Mouse (Mus musculus) ES-E14 (cell line): Measurements from ENCODE around the gene Gpx4. TPM values are rescaled to one million over a fixed set of nuclear protein-coding genes. Genes with fewer than 3 reads are reported as not detected.
A peak's percentile ranks its signal among the peaks of the same experiment; 100 is the strongest.
"Not testable (repeated sequence)": the region's sequence is repeated elsewhere in the genome, so short reads cannot be mapped to it uniquely, and the experiment has no call there.

ENCODE experiments used
- DNase-seq: peaks from one replicate; pipeline ENCODE4 v3.0.0-alpha.2; 2013; ENCODE audit warnings: low read depth, low spot score
- H3K27ac ChIP-seq: 2 replicates; pipeline ENCODE4 v1.5.1; 2012; ENCODE audit warnings: low read depth, mild to moderate bottlenecking, low read length, moderate library complexity, mixed read lengths; ENCODE audit not compliant: poor library complexity, insufficient read depth, severe bottlenecking
- H3K36me3 ChIP-seq: 2 replicates; pipeline ENCODE4 v1.6.1; 2012; ENCODE audit warnings: mild to moderate bottlenecking, low read length, moderate library complexity, mixed read lengths; ENCODE audit not compliant: control insufficient read depth, poor library complexity, insufficient read depth, severe bottlenecking
- H3K4me1 ChIP-seq, 2 experiments: fragments of 150-350 bp in 1 of 2; sonication (generic) in 1 of 2; 2 replicates each; pipeline ENCODE4 v1.6.1; 2012; ENCODE audit warnings: low read length in 2 of 2, mild to moderate bottlenecking in 1 of 2, mixed read lengths in 1 of 2; ENCODE audit not compliant: control insufficient read depth in 2 of 2, insufficient read depth in 2 of 2, poor library complexity in 1 of 2
- H3K4me3 ChIP-seq, 2 experiments: fragments of 150-350 bp in 1 of 2; sonication (generic) in 1 of 2; 2 replicates each; pipeline ENCODE4 v1.5.1; 2012; ENCODE audit warnings: low read length in 2 of 2, low read depth in 1 of 2, mild to moderate bottlenecking in 1 of 2, mixed read lengths in 1 of 2; ENCODE audit not compliant: insufficient read depth in 1 of 2, poor library complexity in 1 of 2, severe bottlenecking in 1 of 2
- H3K9ac ChIP-seq: 2 replicates; pipeline ENCODE4 v1.6.1; 2012; ENCODE audit warnings: low read depth, mild to moderate bottlenecking, low read length, mixed read lengths; ENCODE audit not compliant: poor library complexity, insufficient read depth, severe bottlenecking
- H3K9me3 ChIP-seq: fragments of 150-350 bp; sonication (generic); 2 replicates; pipeline ENCODE4 v1.6.1; 2012; ENCODE audit warnings: low read depth, mild to moderate bottlenecking, low read length; ENCODE audit not compliant: control insufficient read depth, insufficient read depth
- CHD2 ChIP-seq: IDR thresholded peaks from 2 replicates; pipeline ENCODE4 v1.6.1; 2014; ENCODE audit warnings: mild to moderate bottlenecking, low read depth, low read length, inconsistent platforms
- HCFC1 ChIP-seq: IDR thresholded peaks from 2 replicates; pipeline ENCODE4 v1.6.1; 2012; ENCODE audit warnings: low read length, inconsistent platforms, borderline replicate concordance; ENCODE audit not compliant: insufficient read depth
- MAFK ChIP-seq: IDR thresholded peaks from 2 replicates; pipeline ENCODE4 v1.6.1; 2014; ENCODE audit warnings: mild to moderate bottlenecking, low read depth, low read length, inconsistent platforms; ENCODE audit not compliant: insufficient read depth
- ZC3H11A ChIP-seq: IDR thresholded peaks from 2 replicates; pipeline ENCODE4 v1.6.1; 2012; ENCODE audit warnings: low read depth, mild to moderate bottlenecking, inconsistent platforms, low read length, borderline replicate concordance
- ZNF384 ChIP-seq: IDR thresholded peaks from 2 replicates; pipeline ENCODE4 v1.6.1; 2012; ENCODE audit warnings: low read depth, low read length, inconsistent platforms
- in situ Hi-C, 2 experiments: fragments of 600-800 bp; cut with MboI; formaldehyde crosslinking; loops; one replicate each; pipeline ENCODE4 v1.15.1; 2025; ENCODE audit warnings: low sequenced_read_pairs in 2 of 2, inconsistent platforms in 1 of 2; ENCODE audit not compliant: unreplicated experiment in 2 of 2
- total RNA-seq: library from RNA; depleted of rRNA; stranded (reverse); fragments of 300-350 nt; gene quantifications from 2 replicates; pipeline ENCODE4 v1.2.3, GENCODE M21; 2012

Gene Gpx4
- total RNA-seq, 1 experiment = 1,456 TPM

DNA sequence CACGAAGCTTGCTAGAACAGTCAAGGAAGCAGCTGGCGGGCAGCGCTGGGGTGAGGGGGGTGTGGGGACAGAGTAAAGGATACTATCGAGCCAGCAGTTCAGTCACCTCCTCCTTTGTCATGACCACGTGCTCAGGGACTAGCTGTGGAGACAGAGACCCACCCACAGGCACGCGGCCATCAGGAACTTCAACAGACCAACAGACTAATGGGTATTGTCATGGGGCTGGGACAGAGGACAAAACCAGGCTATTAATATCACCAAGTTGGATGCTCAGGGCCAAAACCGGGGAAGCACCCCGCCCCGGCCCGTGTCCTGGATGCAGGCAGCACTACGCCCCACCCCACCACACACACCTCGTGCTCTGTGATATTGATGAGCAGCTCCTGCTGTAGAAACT is 10.1 kb upstream of the Gpx4 start:
- no peak for DNase-seq
- in situ Hi-C loops = no loop called here

DNA sequence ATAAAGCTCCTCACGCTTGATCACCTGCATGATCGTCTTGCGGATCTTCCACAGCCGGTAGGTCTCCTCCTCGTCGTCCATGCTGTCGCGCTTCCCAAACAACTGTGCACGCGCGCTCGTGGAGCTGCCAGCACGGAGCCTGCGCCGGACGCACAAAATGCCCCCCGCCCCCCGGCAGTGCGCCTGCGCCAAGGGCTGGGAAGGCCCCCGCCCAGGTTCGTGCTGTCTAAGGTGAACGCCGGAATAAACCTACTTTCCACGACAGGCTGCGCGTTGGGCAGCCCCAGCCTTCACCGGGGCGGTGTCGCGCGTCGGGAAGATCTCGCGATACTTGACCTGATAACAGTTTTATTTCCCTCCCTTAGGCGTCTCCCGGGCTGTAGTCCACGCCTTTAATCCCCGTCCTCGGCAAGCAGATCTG is 7.4 kb upstream of the Gpx4 start, which contains the start of gene Polr2e:
Gene Polr2e (minus strand): TSS at position 237 of the 421 bp plus-strand sequence.
- Histone ChIP-seq H3K9ac (peak within 1 kb of the TSS; percentile 91), H3K36me3 (peaks cover 39% of the 10 kb centered on the region), H3K4me3 (peak within 1 kb of the TSS; percentile 82 to 97), H3K27ac (peak within 1 kb of the TSS; percentile 56), H3K9me3 (no peaks in the 10 kb centered on the region), H3K4me1 (peaks cover 0 to 17% of the 10 kb centered on the region in 2 experiments; a peak in 3 of 4 replicates)
- TF ChIP-seq HCFC1 = peak; percentile 68
- peak; percentile 97 for TF ChIP-seq CHD2
- TF ChIP-seq ZNF384 = no peak
- in situ Hi-C loops = no loop called here
- DNase-seq = peak; percentile 98

More for the DNA sequence above, 10.1 kb upstream of the Gpx4 start:
- Histone ChIP-seq H3K4me3 (no peak overlapping the region), H3K36me3 (peaks cover 39% of the 10 kb centered on the region), H3K27ac (no peak overlapping the region), H3K4me1 (peaks cover 6 to 23% of the 10 kb centered on the region in 2 experiments), H3K9ac (no peak overlapping the region), H3K9me3 (no peaks in the 10 kb centered on the region)
- TF ChIP-seq HCFC1 (no peak), ZNF384 (no peak), MAFK (no peak), CHD2 (no peak), ZC3H11A (no peak)

DNA sequence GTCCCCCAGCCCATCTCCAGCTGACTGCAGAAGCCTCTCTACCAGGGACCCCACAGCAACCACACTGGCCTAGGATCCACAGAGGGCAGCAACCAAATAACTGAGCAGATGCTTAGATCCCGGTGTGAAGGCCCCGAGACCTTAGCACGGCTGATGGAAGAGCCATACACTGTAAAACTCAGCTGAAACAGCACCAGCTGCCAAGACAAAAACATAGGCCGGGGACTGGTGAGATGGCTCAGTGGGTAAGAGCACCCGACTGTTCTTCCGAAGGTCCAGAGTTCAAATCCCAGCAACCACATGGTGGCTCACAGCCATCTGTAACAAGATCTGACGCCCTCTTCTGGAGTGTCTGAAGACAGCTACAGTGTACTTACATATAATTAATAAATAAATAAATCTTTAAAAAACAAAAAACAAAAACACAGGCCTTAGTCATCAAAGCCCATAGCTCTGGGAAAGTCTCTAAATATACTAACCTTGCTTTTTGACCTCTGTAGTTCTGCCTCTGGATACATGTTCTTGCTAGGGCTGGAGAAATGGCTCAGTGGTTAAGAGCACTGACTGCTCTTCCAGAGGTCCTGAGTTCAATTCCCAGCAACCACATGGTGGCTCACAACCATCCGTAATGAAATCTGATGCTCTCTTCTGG is 5.4 kb upstream of the Gpx4 start:
- DNase-seq, H3K4me3 ChIP-seq, in situ Hi-C loops, H3K9ac ChIP-seq, H3K27ac ChIP-seq, H3K9me3 ChIP-seq: not testable (repeated sequence)
- Histone ChIP-seq H3K36me3 (peaks cover 21% of the 10 kb centered on the region), H3K4me1 (peaks cover under 1 to 21% of the 10 kb centered on the region in 2 experiments; a peak in 3 of 4 replicates)

DNA sequence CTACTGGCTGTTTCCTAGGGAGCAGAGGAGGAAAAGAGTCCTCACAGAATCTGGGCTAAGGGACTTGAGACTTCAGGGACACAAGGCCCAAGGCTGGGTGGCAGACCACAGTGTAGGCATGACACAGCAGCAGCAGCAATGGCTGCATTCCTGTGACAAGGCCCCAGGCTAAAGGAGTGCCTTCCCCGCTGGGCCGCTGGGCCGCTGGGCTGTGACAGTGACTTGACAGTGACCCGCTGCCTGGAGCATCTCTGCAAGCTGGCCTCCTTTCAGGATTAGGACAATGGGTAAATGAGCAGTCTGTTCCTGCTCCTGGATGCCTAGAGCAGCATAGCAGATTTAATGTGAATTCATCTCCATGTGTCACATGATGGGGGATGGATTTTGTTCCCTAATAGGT is 2.9 kb upstream of the Gpx4 start:
- peak overlapping the region; percentile 50 for H3K27ac ChIP-seq
- TF ChIP-seq HCFC1 (no peak), CHD2 (no peak), MAFK (peak; percentile 51; the same call in 1 of the 2 replicates), ZNF384 (no peak), ZC3H11A (no peak)
- no peaks in the 10 kb centered on the region for H3K9me3 ChIP-seq
- peaks cover 5 to 24% of the 10 kb centered on the region in 2 experiments for H3K4me1 ChIP-seq
- no peak for DNase-seq
- in situ Hi-C loops = no loop called here
- H3K4me3 ChIP-seq = no peak overlapping the region
- H3K9ac ChIP-seq = no peak overlapping the region
- H3K36me3 ChIP-seq = no peaks in the 10 kb centered on the region

DNA sequence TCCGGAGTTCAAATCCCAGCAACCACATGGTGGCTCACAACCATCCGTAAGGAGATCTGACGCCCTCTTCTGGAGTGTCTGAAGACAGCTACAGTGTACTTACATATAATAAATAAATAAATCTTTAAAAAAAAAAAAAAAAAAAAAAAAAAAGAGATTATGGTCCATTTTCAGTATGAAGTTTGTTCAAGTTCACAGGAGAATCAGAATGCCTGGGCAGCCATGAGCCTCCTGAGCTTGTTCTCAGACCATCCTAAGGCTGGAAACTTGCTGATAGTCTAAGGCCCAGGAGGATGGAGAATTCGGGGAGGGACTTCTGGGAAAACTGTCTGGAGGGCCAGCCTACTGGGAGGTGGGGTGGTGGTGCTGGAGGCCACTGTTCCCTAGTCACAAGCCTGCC is 1.6 kb upstream of the Gpx4 start:
- DNase-seq, H3K36me3 ChIP-seq, H3K9me3 ChIP-seq, H3K4me3 ChIP-seq, in situ Hi-C loops: not testable (repeated sequence)
- Histone ChIP-seq H3K27ac (peak overlapping the region; percentile 88), H3K4me1 (peaks cover 13 to 30% of the 10 kb centered on the region in 2 experiments), H3K9ac (peak overlapping the region; percentile 41; the same call in 1 of the 2 replicates)
- TF ChIP-seq ZNF384 = peak; percentile 88
